Mouse (Mus musculus) yolk sac, embryonic 10.5 days (tissue): Measurements from ENCODE around the gene Bicdl2.

Source experiments
- DNase-seq: peaks from one replicate; pipeline ENCODE4 v3.0.0-alpha.2; 2017; ENCODE audit warnings: low spot score

Bicdl2 gene

DNA sequence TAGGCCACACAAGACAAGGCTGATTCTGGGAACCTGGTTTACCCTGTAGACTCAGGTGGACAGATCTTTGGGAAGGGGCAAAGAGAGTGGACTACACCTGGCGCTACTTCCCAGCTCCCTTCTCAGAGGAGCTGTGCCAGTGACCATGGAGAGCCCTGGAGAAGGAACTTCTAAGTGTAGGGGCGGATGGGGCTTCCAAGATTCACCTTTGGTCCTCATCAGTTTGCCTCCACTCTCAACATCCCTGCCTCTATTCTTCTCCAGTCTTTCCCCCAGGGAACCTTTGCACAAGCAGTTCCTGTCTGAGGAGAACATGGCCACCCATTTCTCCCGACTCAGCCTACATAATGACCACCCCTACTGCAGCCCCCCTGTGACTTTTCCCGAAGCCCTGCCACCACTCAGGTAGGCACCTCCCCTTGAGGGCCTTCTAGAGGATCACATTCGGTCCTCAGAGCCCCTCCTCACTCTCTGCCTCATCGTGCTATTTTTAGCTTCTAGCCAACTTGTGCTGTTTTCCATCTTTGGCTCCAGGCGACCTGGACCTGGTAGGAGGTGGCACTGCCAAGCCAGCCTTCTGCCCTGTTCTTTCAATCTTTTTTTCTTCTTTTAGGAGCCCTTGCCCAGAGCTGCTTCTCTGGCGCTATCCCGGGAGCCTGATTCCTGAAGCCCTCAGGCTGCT, 14.1 kb downstream of the Bicdl2 start:
- no peak for DNase-seq

DNA sequence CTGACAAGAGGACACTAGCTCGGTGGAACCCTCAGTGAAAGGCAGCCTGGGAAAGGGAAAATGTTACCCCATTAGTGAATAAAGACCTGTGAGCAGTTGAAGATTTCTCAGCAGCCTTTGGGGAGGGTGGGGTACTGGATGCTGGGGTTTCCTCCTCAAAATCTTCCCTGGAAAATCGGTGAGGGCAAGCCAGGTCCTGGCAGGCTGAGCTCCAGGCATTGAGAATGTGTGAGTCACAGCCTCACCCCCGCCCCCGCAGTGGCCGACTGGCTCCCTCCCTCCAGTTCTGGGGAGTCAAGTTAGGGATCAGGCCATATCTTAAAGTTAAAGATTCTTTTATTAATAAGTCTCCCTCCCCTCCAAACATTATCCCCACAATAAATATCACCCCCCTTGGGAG, 14.8 kb downstream of the Bicdl2 start:
- DNase-seq, result no peak

DNA sequence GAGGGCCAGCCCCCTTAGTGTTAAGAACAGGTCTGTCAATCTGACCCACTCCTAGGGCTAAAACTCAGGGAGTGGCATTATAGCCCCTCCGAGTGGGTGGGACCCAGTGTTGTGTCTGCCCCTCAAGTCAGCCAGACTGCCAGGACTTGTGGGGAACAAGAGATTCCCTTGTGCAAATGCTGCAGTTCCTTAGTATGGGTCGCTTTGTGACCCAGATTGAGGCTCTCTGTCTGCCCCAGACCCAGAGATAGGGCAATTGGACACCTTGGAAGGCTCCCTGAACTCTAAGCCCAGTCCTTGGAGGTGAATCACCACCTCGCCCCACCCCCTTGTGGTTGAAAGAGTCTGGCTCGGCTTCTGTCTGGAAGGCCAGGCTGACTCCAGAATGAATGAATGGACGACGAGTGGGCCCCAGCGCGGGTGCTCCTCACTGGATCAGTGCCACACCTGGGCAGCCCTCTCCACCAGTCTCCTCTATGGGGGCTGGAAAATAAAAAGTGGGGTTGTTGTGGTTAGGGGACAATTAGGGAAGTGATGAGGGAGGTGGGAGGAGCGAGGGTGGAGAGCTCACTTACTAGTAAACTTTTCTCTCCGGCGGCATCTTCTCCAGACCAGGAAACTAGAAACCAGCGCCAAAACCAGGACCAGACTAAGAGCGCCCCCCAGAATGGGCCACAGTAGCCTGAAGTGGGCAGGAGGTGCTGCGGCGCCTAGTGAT, 15.4 kb downstream of the Bicdl2 start:
- DNase-seq, result peak; percentile 54

GRCm38 (mm10) chr17:23676473-23677031, 16.2 kb downstream of the Bicdl2 start:
- peak; percentile 46 for DNase-seq

GRCm38 (mm10) chr17:23677236-23677679, 17.0 kb downstream of the Bicdl2 start, which contains the start of gene Tnfrsf12a:
Gene Tnfrsf12a (minus strand): TSS chr17:23677468.
- DNase-seq, result peak; percentile 89

- DNase-seq, result peak; percentile 87
Observed at GRCm38 (mm10) chr17:23679127-23679835, 19.0 kb downstream of the Bicdl2 start, which contains the start of gene Cldn6. Gene Cldn6 (plus strand): TSS chr17:23679249.

DNA sequence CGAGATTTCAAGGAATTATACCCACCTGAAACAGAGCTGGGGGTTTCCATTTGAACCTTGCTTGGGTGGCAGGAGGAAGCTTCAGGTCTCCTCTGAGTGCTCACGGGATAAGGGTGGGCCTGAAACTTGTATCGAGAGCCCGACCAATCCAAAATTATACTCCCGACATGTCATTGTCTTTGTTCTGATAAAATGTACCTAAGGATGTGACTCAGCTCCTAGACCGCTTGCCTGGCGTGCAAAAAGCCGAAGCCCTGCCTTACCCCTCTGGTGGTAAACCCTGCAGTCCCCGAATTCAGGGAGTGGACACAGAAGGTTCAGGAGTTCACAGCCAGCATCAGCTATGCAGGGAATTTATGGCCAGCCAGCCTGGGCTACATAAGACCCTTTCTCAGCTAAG, 20.0 kb downstream of the Bicdl2 start:
- no peak for DNase-seq

DNA sequence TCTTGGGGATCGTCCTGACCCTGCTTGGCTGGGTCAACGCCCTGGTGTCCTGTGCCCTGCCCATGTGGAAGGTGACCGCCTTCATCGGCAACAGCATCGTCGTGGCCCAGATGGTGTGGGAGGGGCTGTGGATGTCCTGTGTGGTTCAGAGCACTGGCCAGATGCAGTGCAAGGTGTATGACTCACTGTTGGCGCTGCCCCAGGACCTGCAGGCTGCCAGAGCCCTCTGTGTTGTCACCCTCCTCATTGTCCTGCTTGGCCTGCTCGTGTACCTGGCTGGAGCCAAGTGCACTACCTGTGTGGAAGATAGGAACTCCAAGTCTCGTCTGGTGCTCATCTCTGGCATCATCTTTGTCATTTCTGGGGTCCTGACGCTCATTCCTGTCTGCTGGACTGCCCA, 20.8 kb downstream of the Bicdl2 start:
- DNase-seq, result no peak

DNA sequence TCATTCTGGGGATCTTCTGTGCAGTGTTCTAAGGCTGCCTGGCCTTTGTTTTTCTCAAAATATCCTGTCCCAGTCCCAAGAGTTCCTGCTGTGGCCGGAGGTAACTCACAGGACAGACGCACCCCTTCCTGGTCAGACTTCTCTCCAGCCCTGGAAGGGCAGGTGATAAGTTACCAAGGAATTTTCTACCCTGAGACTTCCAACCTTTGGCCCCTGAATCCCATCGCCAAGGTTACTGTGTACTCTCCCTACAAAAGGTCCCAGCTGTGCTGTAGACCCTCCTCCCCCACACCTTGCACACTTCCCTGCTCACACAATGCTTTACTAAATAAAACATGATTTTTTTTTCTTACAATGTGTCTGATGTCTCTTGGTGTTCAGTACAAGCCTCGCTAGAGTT, 21.8 kb downstream of the Bicdl2 start:
- peak; percentile 81 for DNase-seq

DNA sequence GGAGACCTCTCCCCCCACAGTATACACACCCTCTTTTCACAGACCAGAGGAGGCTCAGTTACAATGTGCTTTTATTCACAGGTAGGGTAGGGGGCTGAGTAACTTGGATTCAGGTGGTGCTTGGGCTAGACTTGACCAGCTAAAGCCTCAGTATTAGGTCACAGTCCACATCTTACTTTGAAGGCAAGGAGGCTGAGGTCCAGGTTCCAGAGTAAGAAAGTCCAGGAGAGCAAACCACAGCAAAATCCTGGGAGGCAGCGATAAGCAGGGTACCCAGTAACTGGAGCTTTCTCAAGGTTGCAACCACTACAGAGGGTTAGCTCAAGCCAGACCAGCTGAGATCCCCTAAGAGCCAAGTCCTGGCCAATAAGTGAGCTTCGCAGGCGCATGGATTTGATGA, 22.2 kb downstream of the Bicdl2 start:
- DNase-seq, result peak; percentile 50

DNA sequence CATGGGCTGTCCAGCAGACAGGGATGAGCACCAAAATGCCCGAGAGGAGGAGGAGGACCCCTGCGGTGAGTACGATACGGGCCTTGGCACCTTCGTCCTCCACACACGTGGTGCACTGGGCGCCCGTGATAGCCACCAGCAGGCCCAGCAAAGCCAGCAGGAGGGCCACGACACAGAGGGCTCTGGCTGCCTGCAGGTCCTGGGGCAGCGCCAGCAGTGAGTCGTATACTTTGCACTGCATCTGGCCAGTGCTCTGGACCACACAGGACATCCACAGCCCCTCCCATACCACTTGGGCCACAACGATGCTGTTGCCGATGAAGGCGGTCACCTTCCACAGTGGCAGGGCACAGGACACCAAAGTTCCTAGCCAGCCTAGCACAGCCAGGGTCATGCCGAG, 22.9 kb downstream of the Bicdl2 start:
- no peak for DNase-seq

DNA sequence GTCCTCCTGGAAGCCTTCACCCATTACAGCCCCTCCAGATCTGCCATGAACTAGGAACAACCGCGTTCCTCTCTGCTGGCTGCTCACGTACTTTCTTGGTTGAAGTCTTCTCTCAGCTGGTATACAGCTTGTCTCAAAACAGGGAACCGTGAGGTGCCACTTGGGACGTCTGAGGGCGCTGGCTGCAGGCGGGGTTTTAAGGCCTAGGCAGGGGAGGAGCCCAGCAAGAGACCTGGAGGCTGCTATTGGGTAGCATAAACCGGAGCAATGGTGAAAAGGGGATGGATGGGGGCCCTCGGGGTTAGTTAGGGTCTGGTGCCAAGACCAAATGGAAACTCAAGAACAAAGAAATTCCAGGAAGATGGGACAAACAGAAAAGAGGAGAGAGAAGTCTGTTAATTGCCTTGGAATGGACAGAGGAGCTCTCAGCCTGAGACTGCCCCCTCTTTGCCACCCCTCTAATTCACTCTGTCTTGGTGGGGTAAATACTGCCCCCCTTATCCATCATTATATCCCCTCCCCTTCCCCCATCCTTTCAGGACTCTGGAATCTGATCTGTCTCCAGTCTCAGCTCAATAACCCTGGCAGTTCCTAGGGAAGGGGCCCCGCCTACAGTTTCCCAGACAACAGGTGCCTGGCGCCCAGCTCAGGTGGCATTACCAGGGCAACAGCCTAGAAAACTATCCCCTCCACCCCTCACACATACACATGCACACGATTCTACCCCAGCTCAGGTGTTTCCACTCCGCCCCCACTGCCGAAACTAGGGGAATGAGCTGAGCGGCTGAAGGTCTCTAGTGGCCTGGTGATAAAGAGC, 23.8 kb downstream of the Bicdl2 start, which contains the start of gene Cldn9:
Cldn9 (minus strand) TSS at position 171 of the 817 bp plus-strand sequence.
- DNase-seq, result no peak

- DNase-seq, result no peak
Observed at GRCm38 (mm10) chr17:23694491-23694890, 34.2 kb downstream of the Bicdl2 start.

DNA sequence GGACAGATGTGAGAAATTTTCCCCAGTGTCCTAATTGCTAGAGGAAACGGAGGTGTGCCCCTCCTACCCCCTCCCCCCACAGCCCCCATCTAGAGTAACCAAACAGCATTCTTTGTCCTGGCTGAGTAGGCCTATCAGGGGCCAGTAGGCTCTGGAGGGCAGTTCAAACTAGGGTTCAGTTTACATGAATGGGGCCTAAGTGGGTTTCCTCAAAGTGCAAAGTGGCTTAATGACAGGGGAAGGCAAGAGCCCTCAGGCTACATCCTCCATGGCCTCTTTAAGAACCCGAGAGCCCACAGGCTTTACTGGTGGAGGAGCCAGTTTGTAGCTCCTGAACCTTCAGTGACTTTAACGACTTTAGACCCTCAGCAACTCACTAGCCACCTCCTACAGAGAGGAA, 35.5 kb downstream of the Bicdl2 start:
- DNase-seq, result no peak

DNA sequence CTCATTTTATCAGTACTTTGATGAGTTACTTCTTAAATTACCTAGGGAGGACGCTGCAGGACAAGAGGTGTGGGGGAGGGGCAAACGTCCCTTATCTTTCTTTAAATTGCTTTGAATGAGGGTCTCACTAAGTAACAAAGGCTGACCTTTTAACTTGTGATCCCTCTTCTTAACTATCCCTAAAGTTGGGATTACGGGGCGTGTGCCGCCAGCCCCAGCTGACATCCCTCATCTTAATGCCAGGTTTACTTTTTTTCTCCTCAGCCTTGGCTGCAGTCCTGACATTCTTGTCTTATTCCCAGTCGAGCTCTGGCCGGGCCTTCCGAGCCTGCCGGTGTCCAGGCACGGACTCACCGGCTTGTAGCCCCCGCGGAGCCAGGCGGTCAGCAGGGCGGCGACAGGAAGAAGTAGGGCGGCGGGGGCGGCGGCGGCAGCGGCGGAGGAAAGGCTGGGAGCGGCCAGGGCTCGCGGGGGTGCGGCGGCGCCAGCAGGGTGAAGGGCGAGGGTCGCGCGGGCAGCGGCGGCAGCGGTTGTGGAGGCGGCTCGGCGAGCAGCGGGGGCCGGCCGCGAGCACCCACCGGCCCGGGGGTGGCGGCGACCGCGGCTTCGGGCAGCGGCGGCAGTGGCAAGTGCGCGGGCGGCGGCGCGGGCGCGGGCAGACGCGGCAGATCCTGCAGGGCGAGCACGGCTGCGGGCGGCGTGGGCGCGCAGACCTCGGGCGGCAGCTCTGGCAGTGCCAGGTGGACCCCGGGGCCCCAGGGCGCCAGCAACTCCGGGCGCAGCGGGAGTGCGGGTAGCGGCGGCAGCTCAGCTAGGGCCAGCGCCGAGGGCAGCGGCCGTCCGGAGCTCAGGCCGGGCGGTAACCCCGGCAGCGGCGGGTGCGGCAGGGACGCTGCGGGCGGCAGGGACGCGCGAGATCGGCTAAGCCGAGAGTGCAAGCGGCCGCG, 39.1 kb downstream of the Bicdl2 start:
- peak; percentile 32 for DNase-seq

GRCm38 (mm10) chr17:23700079-23700478, 39.8 kb downstream of the Bicdl2 start:
- DNase-seq, result peak; percentile 81

- no peak for DNase-seq
Observed at GRCm38 (mm10) chr17:23703301-23703700, 43.0 kb downstream of the Bicdl2 start.

DNA sequence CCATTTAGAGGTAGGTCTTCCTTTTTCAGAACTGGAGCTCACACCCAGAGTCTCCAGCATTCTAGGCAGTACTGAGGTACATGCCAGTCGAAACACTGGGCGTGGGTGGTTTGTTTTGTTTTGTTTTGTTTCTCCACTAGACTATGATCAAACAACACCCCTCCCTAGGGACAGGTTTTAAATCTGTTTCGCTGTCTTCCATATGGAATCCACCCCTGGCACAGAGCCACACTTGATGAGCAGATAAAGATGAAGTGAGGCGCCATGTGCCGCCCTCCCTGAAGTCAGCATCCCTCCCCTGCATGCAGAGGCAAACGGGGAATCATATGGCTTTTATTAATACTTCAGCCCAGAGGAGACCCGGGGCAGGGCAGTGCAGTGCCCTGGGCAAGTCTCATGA, 44.4 kb downstream of the Bicdl2 start:
- no peak for DNase-seq

DNA sequence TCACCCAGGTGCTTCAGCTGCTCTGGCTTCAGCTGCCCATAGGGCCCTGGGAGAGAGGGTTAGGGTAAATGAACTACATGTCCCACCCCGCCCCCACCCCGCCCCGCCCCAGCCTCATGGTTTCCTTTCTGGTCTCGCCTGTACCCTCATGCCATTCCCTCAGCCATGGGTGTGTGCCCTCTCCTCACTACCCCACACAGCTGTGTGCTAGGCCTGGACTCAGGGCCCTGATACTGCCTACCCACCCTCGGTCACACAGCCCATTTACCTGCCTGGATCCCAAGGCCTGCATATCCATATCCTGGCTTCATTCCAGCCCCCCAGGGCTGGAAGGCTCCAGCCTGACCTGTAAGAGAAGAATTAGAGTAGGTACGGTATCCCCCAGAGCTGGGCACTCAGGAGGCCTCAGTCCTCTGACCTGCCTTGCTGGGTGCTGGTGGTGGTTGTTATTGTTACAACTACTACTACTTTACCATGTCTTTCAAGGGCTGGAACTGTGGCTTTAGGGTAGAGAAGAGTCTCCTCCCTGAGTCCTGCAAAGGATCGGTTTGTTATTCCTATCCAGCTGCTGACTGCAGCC, 45.3 kb downstream of the Bicdl2 start:
- DNase-seq, result no peak

- DNase-seq, result peak; percentile 51
Observed at GRCm38 (mm10) chr17:23706212-23706611, 45.9 kb downstream of the Bicdl2 start.
